Mouse (Mus musculus) brown adipose tissue, adult 24 weeks (tissue): ENCODE results near the gene Gli1. TPM values are rescaled to one million over a fixed set of nuclear protein-coding genes. Genes with fewer than 3 reads are reported as not detected.

Source experiments
- H3K27ac ChIP-seq: fragments of 200-500 bp; replicated peaks from 2 replicates; pipeline ENCODE4 v1.5.1; 2012; ENCODE audit warnings: low read depth, mild to moderate bottlenecking, low read length
- H3K4me1 ChIP-seq: fragments of 200-500 bp; 2 replicates; pipeline ENCODE4 v1.6.1; 2012; ENCODE audit warnings: low read length, mixed read lengths; ENCODE audit not compliant: control insufficient read depth, insufficient read depth, insufficient read length
- H3K4me3 ChIP-seq: fragments of 200-500 bp; 2 replicates; pipeline ENCODE4 v1.5.1; 2012; ENCODE audit warnings: low read depth, mild to moderate bottlenecking, low read length, moderate library complexity; ENCODE audit not compliant: insufficient read depth
- polyA plus RNA-seq: library from polyadenylated mRNA; stranded (reverse); fragments of >200 nt; gene quantifications from 2 replicates; pipeline ENCODE4 v1.2.4, GENCODE M21; 2012; ENCODE audit not compliant: missing spikeins, insufficient read depth, insufficient read length

The Gli1 gene
- polyA plus RNA-seq, 1 experiment = 0.79 TPM

GRCm38 (mm10) chr10:127336952-127337351, 4.8 kb downstream of the Gli1 start:
- H3K4me1 ChIP-seq = no peaks in the 10 kb centered on the region
- H3K27ac ChIP-seq = no peak overlapping the region
- H3K4me3 ChIP-seq = no peak overlapping the region

GRCm38 (mm10) chr10:127335271-127335670, 6.5 kb downstream of the Gli1 start:
- H3K4me3 ChIP-seq = no peak overlapping the region

GRCm38 (mm10) chr10:127333152-127333551, 8.6 kb downstream of the Gli1 start:
- Histone ChIP-seq H3K4me3 (no peak overlapping the region), H3K27ac (no peak overlapping the region), H3K4me1 (no peaks in the 10 kb centered on the region)

More at GRCm38 (mm10) chr10:127335271-127335670, 6.5 kb downstream of the Gli1 start:
- H3K4me1 ChIP-seq = no peaks in the 10 kb centered on the region
- H3K27ac ChIP-seq = no peak overlapping the region

- no peaks in the 10 kb centered on the region for H3K4me1 ChIP-seq
- no peak overlapping the region for H3K27ac ChIP-seq
- no peak overlapping the region for H3K4me3 ChIP-seq
These were observed 9.4 kb downstream of the Gli1 start for GRCm38 (mm10) chr10:127332211-127332874.

- no peaks in the 10 kb centered on the region; the same call in 1 of the 2 replicates for H3K4me1 ChIP-seq
- H3K27ac ChIP-seq = no peak overlapping the region
- no peak overlapping the region for H3K4me3 ChIP-seq
These were observed 11.6 kb downstream of the Gli1 start for GRCm38 (mm10) chr10:127330212-127330611.

- Histone ChIP-seq H3K4me1 (no peaks in the 10 kb centered on the region; the same call in 1 of the 2 replicates), H3K27ac (no peak overlapping the region), H3K4me3 (no peak overlapping the region)
These were observed 14.2 kb downstream of the Gli1 start for GRCm38 (mm10) chr10:127327461-127328145.

- Histone ChIP-seq H3K4me3 (peak overlapping the region; percentile 50), H3K27ac (no peak overlapping the region), H3K4me1 (no peaks in the 10 kb centered on the region; the same call in 1 of the 2 replicates)
These were observed 14.9 kb downstream of the Gli1 start for GRCm38 (mm10) chr10:127326828-127327227.

- Histone ChIP-seq H3K4me3 (peak overlapping the region; percentile 50), H3K27ac (no peak overlapping the region), H3K4me1 (no peaks in the 10 kb centered on the region; the same call in 1 of the 2 replicates)
These were observed 15.6 kb downstream of the Gli1 start for GRCm38 (mm10) chr10:127326017-127326801.

- Histone ChIP-seq H3K4me1 (no peaks in the 10 kb centered on the region; the same call in 1 of the 2 replicates), H3K27ac (no peak overlapping the region), H3K4me3 (peak overlapping the region; percentile 50; the same call in 1 of the 2 replicates)
These were observed 16.2 kb downstream of the Gli1 start for GRCm38 (mm10) chr10:127325454-127326016.

GRCm38 (mm10) chr10:127324495-127324894, 17.3 kb downstream of the Gli1 start:
- H3K27ac ChIP-seq = no peak overlapping the region
- H3K4me1 ChIP-seq = no peaks in the 10 kb centered on the region; the same call in 1 of the 2 replicates
- peak overlapping the region; percentile 53; the same call in 1 of the 2 replicates for H3K4me3 ChIP-seq

- Histone ChIP-seq H3K4me3 (peak overlapping the region; percentile 53), H3K4me1 (no peaks in the 10 kb centered on the region; the same call in 1 of the 2 replicates), H3K27ac (peak overlapping the region; percentile 65)
These were observed 18.5 kb downstream of the Gli1 start for GRCm38 (mm10) chr10:127323131-127323855.

- Histone ChIP-seq H3K27ac (peak overlapping the region; percentile 51), H3K4me1 (no peaks in the 10 kb centered on the region; the same call in 1 of the 2 replicates), H3K4me3 (peak overlapping the region; percentile 37)
These were observed 19.1 kb downstream of the Gli1 start for GRCm38 (mm10) chr10:127322669-127323068.

- H3K27ac ChIP-seq = no peak overlapping the region
- no peak overlapping the region for H3K4me3 ChIP-seq
- no peaks in the 10 kb centered on the region; the same call in 1 of the 2 replicates for H3K4me1 ChIP-seq
These were observed 19.6 kb downstream of the Gli1 start for GRCm38 (mm10) chr10:127322178-127322577.

- Histone ChIP-seq H3K4me3 (peak within 1 kb of the TSS; percentile 37), H3K27ac (peak within 1 kb of the TSS; percentile 51; the same call in 1 of the 2 replicates), H3K4me1 (no peaks in the 10 kb centered on the region; the same call in 1 of the 2 replicates)
These were observed 20.2 kb downstream of the Gli1 start, which contains the start of gene Arhgap9 for GRCm38 (mm10) chr10:127321621-127322020. Arhgap9 (plus strand) TSS chr10:127321964.
